Mouse (Mus musculus): ENCODE measurements around the gene Mrm1.

Gene Mrm1

DNA sequence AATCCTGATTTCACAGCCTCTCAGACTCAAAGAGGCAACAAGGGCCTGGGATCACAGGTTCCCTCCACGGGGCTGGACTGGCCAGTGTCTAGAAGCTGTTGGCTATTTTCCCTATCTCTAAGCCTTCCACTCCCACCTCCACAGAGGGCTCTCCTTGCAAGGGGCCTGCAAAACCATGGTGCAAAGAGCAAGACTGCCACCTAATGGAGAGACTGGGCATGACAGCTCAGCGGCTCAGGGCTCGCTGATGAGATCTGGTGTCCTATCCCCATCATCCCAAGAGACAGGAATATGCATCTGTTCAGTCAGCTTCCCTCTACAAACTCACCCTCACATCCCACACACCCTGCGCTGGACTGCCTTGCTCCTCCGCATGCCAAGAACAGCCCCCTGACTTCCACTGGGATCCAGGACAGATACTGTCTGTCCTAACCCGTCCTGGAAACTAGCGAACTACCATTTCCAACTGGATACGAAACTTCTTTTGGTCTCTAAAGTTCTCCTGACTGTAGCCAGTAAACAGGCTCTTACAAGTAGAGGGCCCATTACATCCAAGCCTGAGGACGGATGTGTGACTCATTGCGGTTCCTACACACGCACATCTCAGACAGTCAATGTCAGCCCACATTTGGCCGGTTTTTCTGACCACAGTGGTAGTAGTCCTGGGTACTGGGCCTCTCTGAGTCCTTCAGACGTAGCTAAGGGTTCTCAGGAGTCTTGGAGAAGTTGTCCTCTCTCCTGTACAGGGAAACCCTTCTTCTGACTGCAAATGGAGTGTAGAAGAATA, 5.4 kb downstream of the Mrm1 start:
- peak; percentile 22 to 46 for DNase-seq (ENCODE audit: low spot score in 2 of 2)

DNA sequence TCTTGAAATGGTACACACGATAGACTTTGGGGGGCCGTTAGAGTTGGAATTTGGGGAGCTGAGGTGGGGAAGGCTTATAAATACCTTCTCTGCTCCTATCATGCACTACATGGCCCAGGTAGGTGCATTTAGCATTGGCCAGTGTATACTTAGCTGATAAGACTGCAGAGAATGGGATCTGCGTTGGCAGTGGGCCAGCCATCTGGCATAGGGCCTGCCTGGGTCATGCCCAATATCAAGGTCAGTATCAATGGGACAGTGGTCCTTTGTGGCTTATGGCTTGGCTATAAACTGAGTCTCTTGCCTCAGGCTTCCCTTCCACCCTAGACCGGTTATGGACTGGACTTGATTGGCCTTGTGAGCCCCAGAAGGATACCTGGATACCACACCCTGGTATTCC, 14.9 kb downstream of the Mrm1 start:
- DNase-seq (ENCODE audit: low spot score in 2 of 2): no peak

DNA sequence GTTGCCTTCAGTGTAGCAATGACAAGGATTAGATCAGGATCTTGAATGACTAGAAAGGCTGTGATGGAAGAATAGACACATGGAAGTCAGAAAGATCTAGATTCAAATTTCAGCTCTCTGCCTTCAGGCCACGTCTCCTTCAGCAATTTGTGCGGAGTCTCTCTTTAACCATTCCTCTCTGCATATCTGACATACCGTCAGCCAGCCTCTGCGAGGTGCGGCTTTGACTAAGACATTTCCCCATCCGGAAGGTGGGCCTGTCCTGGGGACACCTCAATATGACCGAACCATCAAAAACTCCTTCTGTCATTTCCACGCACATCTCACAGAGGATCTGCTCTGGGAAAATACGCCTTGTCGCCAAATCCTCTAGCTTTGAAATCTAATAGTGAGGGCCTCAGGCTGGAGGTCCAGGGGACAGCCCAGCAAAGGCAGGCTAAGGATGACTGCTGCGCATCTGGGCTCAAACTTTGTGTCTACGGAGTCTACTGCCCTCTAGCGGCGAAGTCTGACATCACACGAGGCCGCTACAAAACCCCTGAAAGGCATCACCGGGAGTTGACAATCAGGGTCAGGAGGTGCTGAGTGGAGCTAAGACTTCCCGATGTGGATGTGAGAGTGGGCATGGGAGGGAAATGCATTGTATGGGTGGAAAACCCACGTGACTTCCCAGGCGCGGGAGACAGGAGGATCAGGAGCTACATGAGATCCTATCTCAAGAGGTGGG, 21.5 kb downstream of the Mrm1 start:
- peak; percentile 19 to 63 for DNase-seq (ENCODE audit: low spot score in 2 of 2)

DNA sequence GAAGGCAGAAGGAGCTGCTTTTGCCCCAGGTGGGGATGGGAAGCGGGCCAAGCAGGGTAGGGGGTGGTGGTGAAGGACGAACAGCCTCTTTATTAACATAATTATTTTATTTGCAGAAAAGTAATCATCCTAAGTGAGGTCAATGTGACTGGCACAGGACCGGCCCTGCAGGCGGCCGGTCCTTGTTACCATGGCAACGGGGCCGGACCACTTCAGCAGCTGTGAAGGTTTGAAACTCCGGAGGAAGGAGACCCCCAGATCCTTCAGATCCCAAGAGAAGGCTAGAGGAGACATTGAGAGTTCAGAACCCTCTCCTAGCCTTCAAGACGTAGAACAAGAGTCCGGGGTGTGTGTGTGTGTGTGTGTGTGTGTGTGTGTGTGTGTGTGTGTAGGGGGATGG, 22.3 kb downstream of the Mrm1 start:
- no peak for DNase-seq (ENCODE audit: low spot score in 2 of 2)

DNA sequence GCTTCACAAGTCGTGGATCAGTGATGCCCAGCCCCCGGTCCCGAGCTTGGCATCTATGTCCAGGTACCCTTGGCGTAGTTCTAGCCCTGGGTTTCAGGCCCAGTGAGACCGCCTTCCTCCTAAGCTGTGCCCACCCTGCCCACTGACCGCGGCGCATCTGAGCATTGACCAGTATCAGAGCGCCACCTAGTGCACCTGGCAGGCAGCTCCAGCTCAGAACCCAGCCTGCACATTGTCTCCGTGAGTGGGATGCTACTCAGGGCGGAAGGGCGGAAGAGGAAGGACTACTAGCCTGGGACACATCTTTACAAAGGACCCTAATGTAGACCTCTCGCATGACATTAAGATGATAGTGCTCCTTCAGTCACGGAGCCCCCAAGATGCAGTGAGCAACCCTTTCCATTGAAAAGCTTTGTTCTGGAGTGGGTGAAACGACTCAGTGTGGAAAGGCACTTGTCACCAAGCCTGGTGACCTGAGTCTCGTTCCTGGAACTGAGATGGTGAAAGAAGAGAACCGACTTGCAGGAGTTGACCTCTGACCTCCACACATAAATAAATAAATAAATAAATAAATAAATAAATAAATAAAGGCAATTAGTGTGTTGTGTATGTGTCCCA, 24.7 kb downstream of the Mrm1 start:
- DNase-seq (ENCODE audit: low spot score in 2 of 2): peak in 1 of 2 experiments; percentile 32

DNA sequence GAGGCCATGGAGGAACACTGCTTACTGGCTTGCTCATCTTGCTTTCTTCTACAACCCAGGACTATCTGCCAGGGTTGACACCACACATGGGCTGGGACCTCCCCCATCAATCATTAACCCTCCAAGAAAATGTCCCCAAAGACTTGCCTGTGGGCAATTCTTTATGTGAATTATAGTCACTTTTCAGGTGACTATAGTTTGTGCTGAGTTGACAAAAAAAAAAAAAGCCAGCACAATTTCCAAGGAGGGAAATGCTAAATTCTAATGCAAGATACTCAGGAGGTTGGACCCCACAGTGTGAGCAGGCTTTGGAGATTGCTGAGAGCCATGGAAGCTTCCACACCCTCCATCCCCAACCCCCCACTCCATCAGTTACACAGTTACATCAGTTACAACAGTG, 25.8 kb downstream of the Mrm1 start:
- no peak for DNase-seq (ENCODE audit: low spot score in 2 of 2)

DNA sequence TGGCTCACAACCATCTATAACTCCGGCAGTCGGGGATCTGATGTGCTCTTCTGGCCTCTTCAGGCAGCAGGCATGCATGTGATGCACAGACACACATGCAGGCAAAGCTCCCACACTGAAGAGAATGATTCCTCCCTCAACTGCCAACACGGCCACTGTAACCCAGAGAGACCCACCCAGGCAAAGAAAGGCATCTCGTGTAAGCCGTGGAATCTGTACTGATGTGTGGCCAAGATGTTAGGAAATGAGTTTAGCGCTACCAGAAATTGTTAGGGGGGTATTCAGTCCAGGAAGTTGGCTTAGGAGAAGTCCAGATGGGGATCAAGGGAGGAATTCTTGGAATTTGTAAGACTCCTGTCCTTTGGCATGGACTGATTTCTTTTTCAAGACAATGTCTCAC, 28.9 kb downstream of the Mrm1 start:
- no peak for DNase-seq (ENCODE audit: low spot score in 2 of 2)

DNA sequence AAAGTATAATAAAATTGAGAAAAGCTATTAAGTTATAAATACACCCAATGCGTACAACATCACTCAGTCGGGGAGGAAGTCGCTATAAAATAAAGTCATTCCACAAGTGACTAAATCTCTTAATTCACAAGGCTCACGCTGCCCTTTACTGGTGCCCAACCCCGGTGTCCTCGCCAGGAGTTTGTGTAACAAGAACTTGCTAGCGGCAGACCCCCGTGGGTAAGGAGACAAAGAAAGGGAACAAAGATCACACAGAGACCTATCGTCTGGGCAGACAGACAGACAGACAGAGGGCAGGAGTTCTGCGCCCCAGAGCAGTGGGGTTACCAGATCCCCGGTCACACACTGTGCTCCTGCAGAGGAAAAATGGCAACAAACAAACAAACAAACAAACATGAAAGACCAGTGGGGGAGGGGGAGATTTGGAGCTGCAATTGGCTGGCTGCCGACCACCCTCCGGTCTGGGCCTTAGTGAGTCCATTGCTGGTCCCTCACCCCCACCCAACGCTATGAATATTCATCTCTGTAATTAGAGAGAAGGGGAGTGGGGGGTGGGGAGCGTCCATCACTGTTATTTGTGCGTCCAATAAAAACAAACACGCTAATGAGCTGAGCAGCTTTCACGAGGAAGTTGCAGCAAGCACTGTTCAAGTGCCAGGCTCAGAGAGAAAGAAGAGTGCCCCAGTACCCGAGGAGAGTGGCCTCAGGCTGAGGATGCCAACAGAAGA, 39.0 kb downstream of the Mrm1 start:
- DNase-seq (ENCODE audit: low spot score in 2 of 2): no peak

DNA sequence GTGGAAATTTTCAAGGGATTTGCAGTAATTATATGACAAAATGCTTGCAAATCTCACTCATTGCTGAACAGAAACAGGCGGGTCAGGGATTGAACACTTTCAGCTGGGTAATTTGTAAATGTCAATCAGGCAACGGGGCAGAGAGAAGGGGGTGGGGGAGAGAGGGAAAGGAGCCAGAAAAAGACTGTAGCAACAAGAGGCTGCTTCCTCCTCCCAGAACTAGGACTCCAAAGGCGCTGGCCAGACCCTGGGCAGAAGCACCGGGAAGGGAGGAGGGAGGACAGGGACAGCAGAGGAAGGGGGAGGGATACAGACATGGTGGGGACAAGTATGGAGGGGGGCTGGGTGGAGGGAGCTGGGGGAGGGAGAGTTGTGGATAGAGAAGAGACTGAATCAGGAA, 43.8 kb downstream of the Mrm1 start:
- no peak for DNase-seq (ENCODE audit: low spot score in 2 of 2)

DNA sequence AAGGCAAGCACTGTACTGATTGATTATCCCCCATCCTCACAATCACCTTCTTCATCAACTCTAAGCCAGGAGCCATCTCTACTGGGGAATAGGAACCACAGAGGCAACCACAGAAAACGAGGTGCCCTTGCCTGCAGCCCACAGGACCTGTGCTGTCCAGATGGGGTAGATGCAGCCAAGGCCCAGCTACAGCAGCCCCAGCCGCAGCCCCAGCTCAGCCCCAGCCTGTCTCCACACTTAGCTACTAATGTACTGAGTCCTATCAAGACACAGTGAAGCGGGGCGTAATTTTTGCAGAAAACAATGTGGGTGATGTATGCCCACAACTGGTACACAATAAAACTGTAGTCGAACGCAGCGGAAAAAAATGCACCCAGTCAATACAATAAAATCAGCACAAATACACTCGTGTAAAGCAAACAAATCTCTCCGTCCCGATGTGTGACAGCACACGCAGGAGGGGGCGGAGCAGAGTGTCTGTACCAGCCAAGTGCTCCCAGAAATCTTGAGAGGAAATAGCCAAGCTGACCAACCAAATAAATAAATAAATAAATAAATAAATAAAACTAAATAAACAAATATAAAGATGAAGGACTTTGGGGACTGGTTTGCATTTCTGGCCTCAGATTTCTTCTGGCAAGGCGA, 44.3 kb downstream of the Mrm1 start:
- no peak for DNase-seq (ENCODE audit: low spot score in 2 of 2)

DNA sequence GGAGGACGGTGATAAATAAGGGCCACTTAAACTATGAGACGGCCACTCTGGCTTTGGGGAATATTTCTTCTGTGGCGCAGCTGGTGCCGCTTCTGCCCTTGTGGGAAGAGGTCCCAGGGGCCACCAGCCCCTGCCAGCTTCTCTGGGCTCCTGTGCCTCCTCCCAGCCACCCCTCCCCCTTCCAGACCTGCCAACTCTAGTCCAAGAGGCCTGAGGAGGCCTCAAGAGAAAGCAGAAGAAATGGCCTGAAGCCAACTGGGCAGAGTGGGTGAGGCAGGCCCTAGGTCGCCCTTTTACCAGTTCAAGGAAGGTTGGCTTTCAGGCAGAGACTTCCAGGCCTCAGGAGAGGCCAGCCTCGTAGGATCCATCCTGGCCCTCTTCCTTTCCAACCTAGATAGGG, 51.4 kb downstream of the Mrm1 start:
- no peak for DNase-seq (ENCODE audit: low spot score in 2 of 2)

DNA sequence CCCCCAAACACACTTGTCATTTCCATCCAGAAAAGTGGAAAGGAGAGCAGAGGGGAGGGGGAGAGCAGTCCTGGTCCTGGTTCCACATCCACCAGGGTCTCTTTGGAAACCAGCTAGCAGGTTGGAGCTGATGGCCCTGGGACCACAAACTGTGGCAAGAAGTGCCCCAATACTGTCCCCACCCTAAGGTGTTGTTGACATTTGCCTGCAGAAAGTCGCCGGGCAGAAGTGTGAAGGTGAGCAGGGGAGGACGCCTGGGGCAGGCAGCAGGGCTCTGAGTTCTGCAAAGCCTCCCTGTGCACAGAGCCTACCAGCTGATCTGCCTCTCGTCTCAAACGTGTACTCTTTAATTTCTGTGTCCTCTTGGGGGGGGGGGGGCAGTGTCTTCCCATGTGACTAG, 54.2 kb downstream of the Mrm1 start:
- DNase-seq (ENCODE audit: low spot score in 2 of 2): no peak

DNA sequence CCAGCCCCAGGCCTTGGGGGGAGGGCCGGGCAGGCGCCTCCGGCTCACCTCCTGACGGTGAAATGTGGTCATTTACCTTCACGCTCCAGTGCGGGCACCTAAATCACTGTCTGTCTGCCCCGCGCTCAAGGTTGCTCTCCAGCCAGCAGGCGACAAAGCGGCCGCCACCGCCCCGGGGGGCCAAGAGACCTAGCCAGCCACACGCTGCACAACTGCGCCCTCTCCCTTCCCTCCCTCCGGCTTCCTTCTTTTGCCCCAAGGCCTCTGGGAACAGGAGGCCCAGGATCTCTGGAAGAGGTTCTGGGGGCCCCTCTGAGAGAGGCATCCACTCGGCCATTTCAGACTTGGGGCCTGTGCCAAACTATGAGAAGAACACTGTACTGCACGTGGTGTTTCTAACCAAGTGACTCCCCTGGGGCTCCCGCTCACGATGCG, 54.8 kb downstream of the Mrm1 start:
- no peak for DNase-seq (ENCODE audit: low spot score in 2 of 2)

DNA sequence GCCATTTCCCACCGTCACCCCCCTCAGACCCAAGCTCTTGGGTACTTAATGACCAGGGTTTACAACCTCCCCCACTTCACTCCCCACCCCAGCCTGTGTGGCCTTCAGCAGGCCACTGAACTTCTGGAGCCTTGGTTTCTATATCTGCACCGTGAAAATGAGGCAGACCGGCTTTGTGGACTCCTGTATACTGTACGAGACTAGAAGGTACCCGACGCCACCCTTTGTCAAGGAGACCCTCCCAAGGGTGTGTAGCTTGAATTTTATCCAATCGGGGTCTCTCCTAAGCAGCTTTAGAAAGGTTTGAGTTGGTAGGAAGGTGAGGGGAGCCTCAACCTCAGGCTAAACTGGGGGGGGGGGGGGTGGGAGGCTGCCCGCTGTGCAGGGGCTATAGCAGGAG, 55.2 kb downstream of the Mrm1 start:
- no peak for DNase-seq (ENCODE audit: low spot score in 2 of 2)
